Mouse (Mus musculus): ENCODE measurements around the gene Gm20696. TPM values are rescaled to one million over a fixed set of nuclear protein-coding genes. Genes with fewer than 3 reads are reported as not detected.

Gene Gm20696
- total and polyA plus RNA-seq, 3 experiments = 0.59 TPM; not detected in 2

GRCm38 (mm10) chr6:99500570-99501270 is 165.9 kb downstream of the Gm20696 start:
- H3K4me3 ChIP-seq (replicated peaks in 1 of 3; ENCODE audit: low read depth in 2 of 3, low read length in 2 of 3, poor library complexity in 1 of 3) = no peak overlapping the region
- in situ Hi-C loops (cut with MboI; ENCODE audit: low pct_ligation_motif_present, low pct_unique_long_range_greater_than_20kb, low sequenced_read_pairs) (no loop called here), dilution Hi-C loops (cut with MboI; ENCODE audit: extremely low pct_ligation_motif_present, extremely low pct_unique_long_range_greater_than_20kb, low sequenced_read_pairs) (no loop called here)
- no peaks in the 10 kb centered on the region for H3K9me3 ChIP-seq (replicated peaks; ENCODE audit: low read length)
- H3K36me3 ChIP-seq (replicated peaks in 1 of 2; ENCODE audit: control insufficient read depth in 1 of 2, insufficient read depth in 1 of 2, low read length in 1 of 2) = no peaks in the 10 kb centered on the region
- H3K9ac ChIP-seq (ENCODE audit: insufficient read depth, low read depth) = no peak overlapping the region
- no peaks in the 10 kb centered on the region for H3K27me3 ChIP-seq (replicated peaks)
- H3K27ac ChIP-seq (ENCODE audit: insufficient read depth, low read depth) = no peak overlapping the region
- H3K4me1 ChIP-seq (ENCODE audit: control insufficient read depth in 1 of 2, insufficient read depth in 2 of 2) = peaks cover 12 to 27% of the 10 kb centered on the region in 2 experiments
- TF ChIP-seq MXI1 (IDR thresholded peaks at IDR 0.05; ENCODE audit: low read depth, low read length) (no peak), IRF4 (IDR thresholded peaks at IDR 0.05; ENCODE audit: low read depth, low read length) (no peak), TCF12 (IDR thresholded peaks at IDR 0.05; ENCODE audit: low read depth, low read length) (no peak), GABPA (IDR thresholded peaks at IDR 0.05; ENCODE audit: insufficient replicate concordance, low read depth, low read length) (no peak), MEF2A (IDR thresholded peaks at IDR 0.05; ENCODE audit: borderline replicate concordance, low read depth, low read length) (no peak), USF2 (conservative IDR thresholded peaks at IDR 0.05; ENCODE audit: low read depth, low read length) (no peak)
- no peak overlapping the region for H3K4me2 ChIP-seq (ENCODE audit: insufficient read depth, low read depth, poor library complexity, severe bottlenecking)
- no peak for DNase-seq (ENCODE audit: extremely low read depth)
- H3K79me2 ChIP-seq (replicated peaks; ENCODE audit: control insufficient read depth, extremely low read depth, insufficient read depth, poor library complexity, severe bottlenecking) = no peaks in the 10 kb centered on the region

- H3K4me3 ChIP-seq (replicated peaks in 1 of 3; ENCODE audit: low read depth in 2 of 3, low read length in 2 of 3, poor library complexity in 1 of 3) = no peak overlapping the region
- H3K27ac ChIP-seq (ENCODE audit: insufficient read depth, low read depth) = no peak overlapping the region
- DNase-seq (ENCODE audit: extremely low read depth) = no peak
- no peak for TF ChIP-seq MEF2A (IDR thresholded peaks at IDR 0.05; ENCODE audit: borderline replicate concordance, low read depth, low read length)
- no peak; the same call in 1 of the 2 replicates for TF ChIP-seq JUND (conservative IDR thresholded peaks at IDR 0.05; ENCODE audit: low read depth, low read length)
- TF ChIP-seq JUN (IDR thresholded peaks at IDR 0.05; ENCODE audit: insufficient read depth, low read depth, low read length) = no peak
- no peak for TF ChIP-seq HCFC1 (IDR thresholded peaks at IDR 0.05; ENCODE audit: low read depth, low read length)
- no peak for TF ChIP-seq KAT2A (IDR thresholded peaks at IDR 0.05; ENCODE audit: insufficient replicate concordance, low read length)
- peak; percentile 36 for TF ChIP-seq EP300 (IDR thresholded peaks at IDR 0.05; ENCODE audit: low read length)
- TF ChIP-seq NELFE (IDR thresholded peaks at IDR 0.05; ENCODE audit: low read depth, low read length) = no peak
- TF ChIP-seq CHD2 (IDR thresholded peaks at IDR 0.05; ENCODE audit: low read length) = 0 out of 2 replicates have a peak, but pooled peaks have one; percentile 16
- peak; percentile 49; the same call in 1 of the 2 replicates for TF ChIP-seq BHLHE40 (IDR thresholded peaks at IDR 0.05; ENCODE audit: low read depth, low read length)
- no peak for TF ChIP-seq ZC3H11A (IDR thresholded peaks at IDR 0.05; ENCODE audit: low read depth, low read length)
- TF ChIP-seq ZNF384 (IDR thresholded peaks at IDR 0.05; ENCODE audit: low read depth, low read length) = no peak
- 0 out of 2 replicates have a peak, but pooled peaks have one; percentile 38 for TF ChIP-seq TCF12 (IDR thresholded peaks at IDR 0.05; ENCODE audit: low read depth, low read length)
- peak; percentile 75 for TF ChIP-seq IRF4 (IDR thresholded peaks at IDR 0.05; ENCODE audit: low read depth, low read length)
- TF ChIP-seq GABPA (IDR thresholded peaks at IDR 0.05; ENCODE audit: insufficient replicate concordance, low read depth, low read length) = no peak
- TF ChIP-seq CHD1 (IDR thresholded peaks at IDR 0.05; ENCODE audit: low read depth, low read length) = no peak
- TF ChIP-seq ZKSCAN1 (IDR thresholded peaks at IDR 0.05; ENCODE audit: borderline replicate concordance, low read depth, low read length) = no peak
- peak; percentile 63; the same call in 1 of the 2 replicates for TF ChIP-seq RCOR1 (conservative IDR thresholded peaks at IDR 0.05; ENCODE audit: low read depth, low read length)
- in situ Hi-C loops (cut with MboI; ENCODE audit: low pct_ligation_motif_present, low pct_unique_long_range_greater_than_20kb, low sequenced_read_pairs) = no loop called here
- H3K4me2 ChIP-seq (ENCODE audit: insufficient read depth, low read depth, poor library complexity, severe bottlenecking) = peak overlapping the region; percentile 1
- H3K4me1 ChIP-seq (ENCODE audit: control insufficient read depth in 1 of 2, insufficient read depth in 2 of 2) = peaks cover 12 to 17% of the 10 kb centered on the region in 2 experiments
- H3K79me2 ChIP-seq (replicated peaks; ENCODE audit: control insufficient read depth, extremely low read depth, insufficient read depth, poor library complexity, severe bottlenecking) = no peaks in the 10 kb centered on the region
- dilution Hi-C loops (cut with MboI; ENCODE audit: extremely low pct_ligation_motif_present, extremely low pct_unique_long_range_greater_than_20kb, low sequenced_read_pairs) = no loop called here
- no peaks in the 10 kb centered on the region for H3K27me3 ChIP-seq (replicated peaks)
- H3K9me3 ChIP-seq (replicated peaks; ENCODE audit: low read length) = no peaks in the 10 kb centered on the region
- H3K9ac ChIP-seq (ENCODE audit: insufficient read depth, low read depth) = no peak overlapping the region
- no peaks in the 10 kb centered on the region for H3K36me3 ChIP-seq (replicated peaks in 1 of 2; ENCODE audit: control insufficient read depth in 1 of 2, insufficient read depth in 1 of 2, low read length in 1 of 2)
These were observed 168.5 kb downstream of the Gm20696 start for GRCm38 (mm10) chr6:99498082-99498481.
